Mouse (Mus musculus) erythroblast, embryonic 14.5 days (primary cell): ENCODE data around the gene Cdan1.

Experiments
- GATA1 ChIP-seq: IDR thresholded peaks from 2 replicates; pipeline ENCODE4 v1.6.1; 2012; ENCODE audit warnings: low read length, inconsistent platforms, mixed read lengths
- TAL1 ChIP-seq: IDR thresholded peaks from 3 replicates; pipeline ENCODE4 v1.6.1; 2012; ENCODE audit warnings: low read length, inconsistent platforms, mixed read lengths

GRCm38 (mm10) chr2:120770265-120770935, 79.5 kb downstream of the Cdan1 start:
- TF ChIP-seq TAL1 = no peak
- TF ChIP-seq GATA1 = no peak
